Mouse (Mus musculus): ENCODE results near the gene Slc35f3. TPM values are rescaled to one million over a fixed set of nuclear protein-coding genes. Genes with fewer than 3 reads are reported as not detected.

Gene Slc35f3
- total RNA-seq, 1 experiment from 2014 or later, result not detected

- no peak for ATAC-seq (replicated peaks; ENCODE audit: low read depth, poor library complexity, severe bottlenecking)
These were observed 28.4 kb downstream of the Slc35f3 start for GRCm38 (mm10) chr8:126326731-126327130.

GRCm38 (mm10) chr8:126327786-126328185 lies 29.4 kb downstream of the Slc35f3 start:
- ATAC-seq (replicated peaks; ENCODE audit: low read depth, poor library complexity, severe bottlenecking), result no peak

- no peak for ATAC-seq (replicated peaks; ENCODE audit: low read depth, poor library complexity, severe bottlenecking)
These were observed 40.5 kb downstream of the Slc35f3 start for GRCm38 (mm10) chr8:126338864-126339263.

- no peak for ATAC-seq (replicated peaks; ENCODE audit: low read depth, poor library complexity, severe bottlenecking)
These were observed 41.0 kb downstream of the Slc35f3 start for GRCm38 (mm10) chr8:126339357-126339756.

- ATAC-seq (replicated peaks; ENCODE audit: low read depth, poor library complexity, severe bottlenecking), result no peak
These were observed 42.8 kb downstream of the Slc35f3 start for GRCm38 (mm10) chr8:126341200-126341599.

- ATAC-seq (replicated peaks; ENCODE audit: low read depth, poor library complexity, severe bottlenecking), result no peak
These were observed 45.1 kb downstream of the Slc35f3 start for GRCm38 (mm10) chr8:126343427-126343826.

GRCm38 (mm10) chr8:126345100-126345499 lies 46.7 kb downstream of the Slc35f3 start:
- no peak for ATAC-seq (replicated peaks; ENCODE audit: low read depth, poor library complexity, severe bottlenecking)

GRCm38 (mm10) chr8:126353259-126353658 lies 54.9 kb downstream of the Slc35f3 start:
- ATAC-seq (replicated peaks; ENCODE audit: low read depth, poor library complexity, severe bottlenecking), result no peak

- no peak for ATAC-seq (replicated peaks; ENCODE audit: low read depth, poor library complexity, severe bottlenecking)
These were observed 59.6 kb downstream of the Slc35f3 start for GRCm38 (mm10) chr8:126357946-126358345.

- ATAC-seq (replicated peaks; ENCODE audit: low read depth, poor library complexity, severe bottlenecking), result no peak
These were observed 60.9 kb downstream of the Slc35f3 start for GRCm38 (mm10) chr8:126359296-126359695.

- ATAC-seq (replicated peaks; ENCODE audit: low read depth, poor library complexity, severe bottlenecking), result no peak
These were observed 61.7 kb downstream of the Slc35f3 start for GRCm38 (mm10) chr8:126360106-126360505.

- ATAC-seq (replicated peaks; ENCODE audit: low read depth, poor library complexity, severe bottlenecking), result no peak
These were observed 62.3 kb downstream of the Slc35f3 start for GRCm38 (mm10) chr8:126360701-126361100.

GRCm38 (mm10) chr8:126366251-126366650 lies 67.9 kb downstream of the Slc35f3 start:
- no peak for ATAC-seq (replicated peaks; ENCODE audit: low read depth, poor library complexity, severe bottlenecking)

- no peak for ATAC-seq (replicated peaks; ENCODE audit: low read depth, poor library complexity, severe bottlenecking)
These were observed 70.1 kb downstream of the Slc35f3 start for GRCm38 (mm10) chr8:126368349-126369054.

- no peak for ATAC-seq (replicated peaks; ENCODE audit: low read depth, poor library complexity, severe bottlenecking)
These were observed 73.5 kb downstream of the Slc35f3 start for GRCm38 (mm10) chr8:126371871-126372270.

- ATAC-seq (replicated peaks; ENCODE audit: low read depth, poor library complexity, severe bottlenecking), result peak; percentile 42; the same call in 1 of the 2 replicates
These were observed 81.2 kb downstream of the Slc35f3 start for GRCm38 (mm10) chr8:126379580-126379979.

- ATAC-seq (replicated peaks; ENCODE audit: low read depth, poor library complexity, severe bottlenecking), result no peak
These were observed 81.8 kb downstream of the Slc35f3 start for GRCm38 (mm10) chr8:126380141-126380540.

- no peak for ATAC-seq (replicated peaks; ENCODE audit: low read depth, poor library complexity, severe bottlenecking)
These were observed 82.9 kb downstream of the Slc35f3 start for GRCm38 (mm10) chr8:126381299-126381698.

GRCm38 (mm10) chr8:126382216-126382615 lies 83.9 kb downstream of the Slc35f3 start:
- 0 out of 2 replicates have a peak, but pooled peaks have one; percentile 35 for ATAC-seq (replicated peaks; ENCODE audit: low read depth, poor library complexity, severe bottlenecking)

- no peak for ATAC-seq (replicated peaks; ENCODE audit: low read depth, poor library complexity, severe bottlenecking)
These were observed 84.4 kb downstream of the Slc35f3 start for GRCm38 (mm10) chr8:126382749-126383148.

- peak; percentile 63; the same call in 1 of the 2 replicates for ATAC-seq (replicated peaks; ENCODE audit: low read depth, poor library complexity, severe bottlenecking)
These were observed 89.2 kb downstream of the Slc35f3 start for GRCm38 (mm10) chr8:126387566-126387965.

GRCm38 (mm10) chr8:126391541-126391940 lies 93.2 kb downstream of the Slc35f3 start:
- ATAC-seq (replicated peaks; ENCODE audit: low read depth, poor library complexity, severe bottlenecking), result no peak

All from common myeloid progenitor, adult 5-6 weeks (primary cell).